Mouse (Mus musculus) testis, adult 2 months (tissue): Measurements from ENCODE around the gene Abcc10.

Experiments used
- CTCF ChIP-seq: fragments of 200-500 bp; IDR thresholded peaks from 2 replicates; pipeline ENCODE4 v1.5.1; 2012; ENCODE audit warnings: low read depth, mild to moderate bottlenecking, inconsistent platforms, low read length, moderate library complexity; ENCODE audit not compliant: control insufficient read depth, insufficient read depth, insufficient replicate concordance
- POLR2A ChIP-seq: fragments of 200-500 bp; IDR thresholded peaks from 2 replicates; pipeline ENCODE4 v1.6.1; 2012; ENCODE audit warnings: low read depth, mild to moderate bottlenecking, inconsistent platforms, low read length, moderate library complexity; ENCODE audit not compliant: control insufficient read depth

- TF ChIP-seq CTCF (no peak), POLR2A (no peak)
These were observed 17.6 kb downstream of the Abcc10 start for GRCm38 (mm10) chr17:46310515-46310914.
